Mouse (Mus musculus) testis, adult 2 months (tissue): ENCODE results near the gene Smc6. TPM values are rescaled to one million over a fixed set of nuclear protein-coding genes. Genes with fewer than 3 reads are reported as not detected.

Source experiments
- H3K27ac ChIP-seq: fragments of 200-500 bp; 2 replicates; pipeline ENCODE4 v1.5.1; 2012; ENCODE audit warnings: low read depth, low read length; ENCODE audit not compliant: control insufficient read depth, insufficient read depth
- H3K27me3 ChIP-seq: fragments of 200-500 bp; 2 replicates; pipeline ENCODE4 v1.6.1; 2012; ENCODE audit warnings: mild to moderate bottlenecking, low read length, moderate library complexity; ENCODE audit not compliant: control insufficient read depth, insufficient read depth
- H3K36me3 ChIP-seq: fragments of 200-500 bp; 2 replicates; pipeline ENCODE4 v1.6.1; 2012; ENCODE audit warnings: mild to moderate bottlenecking, low read length; ENCODE audit not compliant: control insufficient read depth, insufficient read depth
- H3K4me1 ChIP-seq: fragments of 200-500 bp; 2 replicates; pipeline ENCODE4 v1.6.1; 2012; ENCODE audit warnings: low read length; ENCODE audit not compliant: control insufficient read depth, insufficient read depth
- H3K4me3 ChIP-seq: fragments of 200-500 bp; 2 replicates; pipeline ENCODE4 v1.5.1; 2012; ENCODE audit warnings: low read depth, mild to moderate bottlenecking, low read length, moderate library complexity, mixed read lengths; ENCODE audit not compliant: control insufficient read depth
- CTCF ChIP-seq: fragments of 200-500 bp; IDR thresholded peaks from 2 replicates; pipeline ENCODE4 v1.5.1; 2012; ENCODE audit warnings: low read depth, mild to moderate bottlenecking, inconsistent platforms, low read length, moderate library complexity; ENCODE audit not compliant: control insufficient read depth, insufficient read depth, insufficient replicate concordance
- POLR2A ChIP-seq: fragments of 200-500 bp; IDR thresholded peaks from 2 replicates; pipeline ENCODE4 v1.6.1; 2012; ENCODE audit warnings: low read depth, mild to moderate bottlenecking, inconsistent platforms, low read length, moderate library complexity; ENCODE audit not compliant: control insufficient read depth
- polyA plus RNA-seq: library from polyadenylated mRNA; depleted of rRNA; stranded (reverse); fragments of >200 nt; gene quantifications from 2 replicates; pipeline ENCODE4 v1.2.3, GENCODE M21; 2012; rRNA removed

The Smc6 gene
- polyA plus RNA-seq, 1 experiment = 41.3 TPM

DNA sequence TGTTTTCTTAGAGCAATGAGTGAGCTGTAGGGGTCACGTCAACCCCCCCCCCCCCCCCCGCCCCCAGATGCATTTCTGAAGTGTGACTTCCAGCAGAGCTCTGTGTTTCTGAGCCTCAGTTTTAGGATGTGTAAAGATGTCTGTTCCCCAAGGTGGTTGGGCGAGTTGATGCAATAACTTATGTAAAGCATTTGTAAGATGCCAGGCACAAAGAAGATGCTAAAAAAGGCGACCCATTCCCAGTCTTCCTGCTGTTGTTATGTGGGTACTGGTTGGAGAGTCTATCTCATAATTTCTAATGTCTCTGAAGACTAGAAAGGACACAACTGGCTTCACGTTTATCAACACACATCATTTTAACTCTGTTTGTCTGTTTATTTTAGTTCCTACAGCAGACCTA, 84.2 kb downstream of the Smc6 start:
- no peaks in the 10 kb centered on the region for H3K4me1 ChIP-seq
- H3K27me3 ChIP-seq = no peaks in the 10 kb centered on the region
- no peaks in the 10 kb centered on the region for H3K36me3 ChIP-seq
- no peak overlapping the region for H3K4me3 ChIP-seq
- TF ChIP-seq POLR2A = no peak
- TF ChIP-seq CTCF = no peak
- H3K27ac ChIP-seq = no peak overlapping the region

DNA sequence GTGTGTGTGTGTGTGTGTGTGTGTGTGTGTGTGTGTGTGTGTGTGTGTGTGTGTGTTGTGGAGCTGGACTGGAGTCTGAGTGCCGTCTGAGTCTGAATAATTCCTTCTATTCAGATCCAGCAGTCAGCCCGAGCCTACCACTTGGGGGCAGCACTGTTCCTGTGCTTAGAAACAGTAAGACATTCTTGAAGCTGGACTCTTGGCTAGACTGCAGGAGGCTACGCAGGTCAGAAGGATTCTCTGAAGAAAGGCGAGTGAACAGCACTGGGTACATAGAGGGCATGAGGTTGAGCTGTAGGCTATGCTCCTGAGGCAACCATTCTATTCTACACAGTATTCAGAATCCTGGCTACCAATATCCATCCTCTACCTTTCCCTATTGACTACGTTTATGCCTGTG, 85.2 kb downstream of the Smc6 start:
- H3K27me3 ChIP-seq = no peaks in the 10 kb centered on the region
- H3K27ac ChIP-seq = no peak overlapping the region
- H3K4me3 ChIP-seq = peak overlapping the region; percentile 14; the same call in 1 of the 2 replicates
- no peak for TF ChIP-seq POLR2A
- peak; percentile 41; the same call in 1 of the 2 replicates for TF ChIP-seq CTCF
- H3K36me3 ChIP-seq = no peaks in the 10 kb centered on the region
- no peaks in the 10 kb centered on the region for H3K4me1 ChIP-seq

DNA sequence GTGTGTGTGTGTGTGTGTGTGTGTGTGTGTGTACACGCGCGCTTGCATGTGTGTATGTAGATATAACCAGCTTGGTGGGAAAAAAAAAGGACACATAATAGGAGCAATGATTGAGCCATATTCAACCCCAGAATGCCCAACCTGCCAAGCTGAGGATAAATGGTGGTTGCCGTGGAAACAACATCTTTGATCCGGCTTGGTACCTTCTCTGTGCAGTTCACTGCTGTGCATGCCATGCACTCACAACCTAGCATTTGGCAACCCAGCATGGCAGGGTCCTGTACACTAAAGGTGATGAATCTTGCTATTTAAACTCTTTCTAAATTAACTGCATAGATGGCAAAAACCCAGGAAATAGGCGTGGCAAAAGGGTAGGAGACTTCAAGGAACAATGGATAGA, 96.7 kb downstream of the Smc6 start:
- no peaks in the 10 kb centered on the region for H3K4me1 ChIP-seq
- H3K4me3 ChIP-seq = no peak overlapping the region
- no peaks in the 10 kb centered on the region for H3K27me3 ChIP-seq
- H3K36me3 ChIP-seq = no peaks in the 10 kb centered on the region
- TF ChIP-seq CTCF = no peak
- no peak for TF ChIP-seq POLR2A
- no peak overlapping the region for H3K27ac ChIP-seq

DNA sequence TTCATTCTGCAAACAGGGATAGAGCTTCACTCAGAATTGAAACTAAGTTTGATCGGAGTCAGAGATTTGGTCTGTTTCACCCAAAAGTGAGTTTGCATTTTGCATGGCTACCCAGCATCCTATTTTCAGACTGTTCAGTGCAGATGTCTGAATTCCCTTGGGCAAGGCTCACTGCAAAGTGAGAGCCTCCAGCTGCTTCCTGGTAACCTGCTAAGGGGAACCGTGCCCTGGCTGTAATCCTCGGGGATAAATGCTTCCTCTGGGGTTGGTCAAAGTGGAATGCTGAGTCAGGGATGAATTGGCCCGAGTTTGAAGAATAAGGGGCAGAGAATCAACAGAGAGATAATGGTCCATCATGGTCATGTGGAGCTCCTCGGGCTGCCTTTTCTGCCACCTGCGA, 99.2 kb downstream of the Smc6 start:
- H3K4me3 ChIP-seq = no peak overlapping the region
- no peaks in the 10 kb centered on the region for H3K36me3 ChIP-seq
- H3K27ac ChIP-seq = no peak overlapping the region
- no peaks in the 10 kb centered on the region for H3K4me1 ChIP-seq
- TF ChIP-seq CTCF (no peak), POLR2A (no peak)
- no peaks in the 10 kb centered on the region for H3K27me3 ChIP-seq

DNA sequence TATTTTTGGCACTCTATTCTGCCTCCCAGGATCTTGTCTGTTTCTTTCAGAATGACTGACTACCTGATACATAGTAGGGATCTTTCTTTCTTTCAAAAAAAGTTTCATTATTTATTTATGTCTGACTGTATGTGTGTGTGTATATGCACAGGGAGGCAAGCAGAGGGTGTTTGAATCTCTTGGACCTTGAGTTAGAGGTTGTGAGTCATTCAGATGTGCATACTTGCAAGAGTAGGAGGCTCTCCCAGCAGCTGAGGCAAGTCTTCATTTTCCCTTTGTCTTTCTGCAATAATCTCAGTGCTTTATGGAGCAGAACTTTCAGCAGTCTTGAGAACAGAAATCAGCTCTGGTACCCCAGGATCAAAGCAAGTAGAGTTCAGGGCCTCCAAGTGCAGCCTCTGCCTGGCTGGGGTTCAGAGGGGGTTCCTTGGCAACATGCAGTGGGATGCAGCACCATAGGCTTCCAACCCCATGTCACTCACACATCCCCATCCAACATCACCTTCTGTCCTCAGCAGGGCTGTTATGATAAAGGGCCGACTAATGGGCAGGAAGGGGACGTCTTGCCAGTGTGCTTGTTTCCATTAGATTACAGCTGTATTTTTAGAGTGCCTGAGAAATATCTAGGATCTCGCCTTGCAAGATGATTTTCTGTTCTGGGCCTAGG, 101.5 kb downstream of the Smc6 start:
- Histone ChIP-seq H3K36me3 (no peaks in the 10 kb centered on the region), H3K4me3 (no peak overlapping the region), H3K4me1 (no peaks in the 10 kb centered on the region), H3K27me3 (no peaks in the 10 kb centered on the region), H3K27ac (no peak overlapping the region)
- TF ChIP-seq CTCF (no peak), POLR2A (no peak)

Other genes starting within 250 kb of the Smc6 start
- 0.12 and 0.18 TPM in 2 replicates for gene Kcns3, start 114.8 kb upstream of the Smc6 start, polyA plus RNA-seq
- not detected in 2 replicates for gene Msgn1, start 56.9 kb upstream of the Smc6 start, polyA plus RNA-seq
- gene Gen1, start 85 bp upstream of the Smc6 start, polyA plus RNA-seq = 0.97 and 1.0 TPM in 2 replicates
- gene Vsnl1, start 170.7 kb downstream of the Smc6 start, polyA plus RNA-seq = not detected in 2 replicates
- gene Rad51ap2, start 190.2 kb downstream of the Smc6 start, polyA plus RNA-seq = 0.34 and 0.67 TPM in 2 replicates